Mouse (Mus musculus) thymus, postnatal 14 days (tissue): Measurements from ENCODE around the gene Thsd4.

Source experiments
- DNase-seq: peaks from one replicate; pipeline ENCODE4 v3.0.0; 2021

Thsd4 gene

GRCm38 (mm10) chr9:60516379-60516778, 5.5 kb downstream of the Thsd4 start:
- no peak for DNase-seq

- DNase-seq = no peak
Observed at GRCm38 (mm10) chr9:60513329-60513788, 8.5 kb downstream of the Thsd4 start.

GRCm38 (mm10) chr9:60510876-60511275, 11.0 kb downstream of the Thsd4 start:
- DNase-seq = no peak

DNA sequence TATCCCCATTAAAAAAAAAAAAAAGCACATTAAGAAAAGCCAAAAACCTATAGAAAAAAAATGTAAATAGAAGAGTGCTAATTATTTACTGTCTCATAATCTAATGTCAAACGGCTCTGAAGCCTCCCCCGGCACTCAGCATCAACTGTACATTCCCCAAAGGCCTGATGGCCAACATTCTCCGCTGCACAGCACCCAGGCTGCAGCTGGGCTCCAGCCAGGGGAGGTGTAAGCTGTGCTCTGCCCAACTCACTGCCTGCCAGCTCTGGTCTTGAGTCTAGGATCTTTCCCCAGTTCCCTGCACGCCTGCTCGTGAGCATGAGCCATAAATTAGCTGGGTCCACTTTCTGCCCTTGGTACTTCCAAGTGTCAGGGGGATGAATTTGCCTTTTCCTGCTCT, 15.7 kb downstream of the Thsd4 start:
- no peak for DNase-seq

GRCm38 (mm10) chr9:60504378-60505285, 17.2 kb downstream of the Thsd4 start:
- DNase-seq = no peak

DNA sequence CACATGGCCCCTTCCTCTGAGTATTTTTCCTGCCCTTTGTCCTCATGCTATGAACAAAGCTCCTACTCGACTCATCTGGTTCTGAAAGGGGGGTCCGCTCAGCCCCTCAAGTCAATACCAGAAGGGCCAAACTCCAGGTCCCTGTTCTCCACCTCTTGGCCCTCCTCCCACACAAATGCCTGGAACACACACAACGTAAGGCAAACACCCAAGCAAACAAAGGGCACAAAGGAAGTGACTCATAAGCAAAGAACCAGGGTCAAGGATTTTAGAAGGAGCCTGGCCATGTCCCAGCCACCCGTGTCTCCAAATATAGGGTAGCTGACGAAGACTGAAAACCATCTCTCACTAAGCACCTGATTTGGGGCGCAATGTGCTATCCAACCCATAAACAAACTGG, 19.6 kb downstream of the Thsd4 start:
- DNase-seq = no peak

DNA sequence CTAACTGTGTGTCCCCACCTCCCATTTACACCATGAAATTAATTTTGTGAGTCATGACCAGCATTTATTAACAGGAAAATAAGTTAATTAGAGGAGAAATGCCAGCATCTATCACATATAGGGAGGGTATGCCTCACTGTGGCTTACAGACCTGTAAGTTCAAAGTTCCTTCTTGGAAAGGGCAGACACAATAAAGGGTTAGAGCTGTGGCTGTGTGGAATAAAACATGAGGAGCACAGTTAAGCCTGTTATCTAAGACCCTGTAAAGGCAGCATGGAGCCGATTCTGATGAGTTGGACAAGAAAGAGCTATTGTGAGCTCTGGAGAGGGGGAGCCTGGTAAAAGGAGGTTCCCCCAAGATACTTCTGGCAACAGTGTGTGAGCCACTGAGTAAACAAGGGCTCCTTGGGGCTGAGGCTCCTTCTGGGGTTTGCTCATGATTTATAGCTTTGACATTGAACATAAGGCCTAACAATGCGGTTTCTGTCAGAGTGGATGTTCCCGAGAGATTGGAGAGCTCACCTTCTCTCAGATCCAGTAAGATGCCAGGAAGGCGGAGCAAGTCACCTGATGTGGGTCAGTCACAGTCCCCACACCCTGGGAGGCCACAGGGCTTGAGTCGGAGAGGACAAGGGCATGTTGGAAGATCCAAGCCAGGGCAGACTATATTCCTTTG, 20.2 kb downstream of the Thsd4 start:
- no peak for DNase-seq

- DNase-seq = no peak
Observed at GRCm38 (mm10) chr9:60492275-60492974, 29.4 kb downstream of the Thsd4 start.

- no peak for DNase-seq
Observed at GRCm38 (mm10) chr9:60491489-60492100, 30.3 kb downstream of the Thsd4 start.

- DNase-seq = no peak
Observed at GRCm38 (mm10) chr9:60491079-60491478, 30.8 kb downstream of the Thsd4 start.

GRCm38 (mm10) chr9:60488816-60489215, 33.0 kb downstream of the Thsd4 start:
- no peak for DNase-seq

DNA sequence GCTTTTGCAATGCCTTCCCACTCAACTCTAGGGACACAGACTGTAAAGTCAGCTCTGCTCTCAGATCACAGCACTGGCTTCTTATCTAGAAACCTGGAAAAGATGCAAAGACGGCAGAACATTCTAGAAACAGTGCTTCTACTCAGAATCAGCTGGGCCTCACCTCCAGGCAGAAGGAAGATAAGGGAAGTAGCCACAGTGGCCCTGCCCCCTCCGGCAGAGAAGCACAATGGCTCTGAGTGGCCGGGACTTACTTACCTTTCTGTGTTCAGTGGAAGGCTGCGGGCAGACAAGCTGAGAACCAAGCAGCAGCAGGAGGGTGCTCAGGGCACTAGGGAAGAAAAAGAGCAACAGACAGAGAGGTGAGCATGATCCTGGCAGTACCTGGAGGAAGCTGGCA, 39.7 kb downstream of the Thsd4 start:
- no peak for DNase-seq

DNA sequence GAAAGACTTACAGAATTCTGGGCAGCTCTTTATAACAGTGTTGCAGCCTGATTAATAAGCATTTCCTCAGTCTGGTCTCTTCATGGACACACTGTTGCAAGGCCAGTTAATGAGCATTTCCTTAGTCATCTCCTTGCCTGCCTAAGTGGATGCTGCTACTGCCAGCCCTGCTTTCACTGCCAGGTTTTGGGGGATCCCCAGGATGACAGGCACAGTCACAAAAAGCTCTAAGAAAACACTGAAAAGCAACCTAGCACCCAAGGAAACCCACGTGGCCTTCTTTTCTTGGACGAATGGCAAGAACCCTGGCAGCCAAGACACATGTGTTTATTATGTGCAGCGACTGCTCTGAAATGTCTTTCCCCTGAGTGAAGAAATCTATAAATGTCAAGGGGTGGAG, 41.8 kb downstream of the Thsd4 start:
- DNase-seq = no peak

DNA sequence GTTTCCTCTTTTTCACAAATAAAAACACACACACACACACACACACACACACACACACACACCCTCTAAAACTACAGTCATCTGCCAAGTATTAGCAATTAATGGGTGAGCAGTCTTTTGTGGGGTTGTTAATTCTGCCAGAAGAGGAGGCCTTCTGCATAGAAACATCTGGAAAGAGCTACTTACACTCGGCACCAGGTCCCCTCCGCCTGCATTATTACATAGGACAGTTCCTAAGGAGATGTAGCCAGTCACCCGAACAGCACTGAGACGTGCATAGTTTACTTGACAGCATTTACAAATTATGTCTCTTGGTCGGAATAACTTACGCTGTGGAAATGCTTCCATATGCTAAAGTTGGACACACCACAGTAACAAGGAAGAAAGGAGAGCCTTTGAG, 43.0 kb downstream of the Thsd4 start:
- no peak for DNase-seq

DNA sequence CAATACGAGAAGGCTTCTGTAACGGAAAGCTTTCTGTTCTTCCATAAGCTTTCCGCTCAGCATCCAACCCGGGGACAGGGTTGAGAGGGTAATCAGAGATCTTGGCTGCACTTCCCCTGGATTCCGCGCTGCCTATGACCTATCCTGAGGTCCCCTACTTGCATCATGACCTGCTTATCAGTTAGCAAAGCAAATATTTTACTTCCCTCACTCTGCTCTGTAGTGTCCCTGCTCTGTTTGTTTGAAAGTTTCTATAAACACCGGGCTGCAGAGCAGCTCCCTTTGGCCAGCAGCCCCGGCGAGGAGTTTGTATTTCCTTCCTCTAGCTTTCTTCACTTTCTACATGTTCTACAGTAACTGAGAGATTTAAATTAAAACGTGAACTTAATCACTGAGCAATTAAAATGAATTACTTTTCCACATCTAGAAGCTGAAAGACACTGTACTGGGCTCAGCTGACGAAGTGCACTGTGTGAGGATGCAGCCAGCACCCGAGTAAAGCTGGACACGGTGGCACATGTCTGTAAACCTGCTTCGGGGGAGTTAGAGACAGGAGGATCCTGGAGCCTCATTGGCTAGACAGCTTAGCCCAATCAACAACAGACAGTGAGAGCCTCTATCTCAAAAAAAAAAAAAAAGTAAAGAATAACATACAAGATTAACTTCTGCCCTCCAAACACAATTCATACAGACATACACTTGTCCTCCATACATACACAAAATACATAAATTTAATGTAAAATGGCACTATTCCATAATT, 43.7 kb downstream of the Thsd4 start:
- DNase-seq = no peak

GRCm38 (mm10) chr9:60460010-60460982, 61.5 kb downstream of the Thsd4 start:
- DNase-seq = no peak

DNA sequence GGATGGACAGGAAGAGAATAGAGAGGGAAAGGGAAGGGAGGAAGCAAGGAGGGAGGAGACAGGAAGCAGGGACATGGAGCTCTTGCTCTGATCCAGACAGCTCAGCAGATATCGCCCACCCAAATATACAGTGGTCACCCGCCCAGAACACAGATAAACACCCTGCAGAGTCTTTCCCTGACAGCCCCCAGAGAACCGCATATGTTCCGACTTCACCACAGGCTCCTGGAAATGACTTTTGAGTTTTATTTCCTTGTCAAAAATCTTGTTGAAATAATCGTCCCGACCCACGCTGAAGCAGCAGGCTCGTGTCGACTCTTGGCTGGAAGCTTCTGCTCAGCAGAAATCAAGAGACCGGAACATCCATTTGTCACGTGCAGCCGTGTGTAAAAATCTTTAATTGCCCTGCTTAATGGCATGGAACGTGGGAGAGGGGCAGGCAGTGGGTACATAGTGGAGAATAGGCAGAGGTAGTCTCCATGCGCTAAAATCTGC, 63.3 kb downstream of the Thsd4 start:
- DNase-seq = no peak

- no peak for DNase-seq
Observed at GRCm38 (mm10) chr9:60457359-60458210, 64.3 kb downstream of the Thsd4 start.

DNA sequence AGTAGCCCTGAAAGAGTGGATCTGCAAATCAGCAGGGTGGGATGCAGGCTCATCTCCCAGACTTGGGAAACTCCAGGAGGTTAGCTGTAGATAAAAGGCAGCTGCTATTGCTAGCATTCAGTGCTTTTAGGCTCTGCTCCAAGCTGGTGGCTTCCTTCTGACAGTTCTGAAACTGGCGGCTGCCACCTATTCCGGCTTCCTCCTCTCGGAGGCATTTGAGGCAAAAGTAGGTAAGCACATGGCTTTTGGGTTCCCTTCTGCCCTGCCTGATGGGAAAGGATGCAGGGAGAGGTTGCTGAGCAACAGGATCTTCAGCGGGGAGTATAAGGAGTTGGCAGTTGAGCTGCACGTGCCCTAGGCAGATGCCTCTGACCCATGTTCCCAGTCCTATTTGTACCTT, 65.2 kb downstream of the Thsd4 start:
- DNase-seq = no peak
